Mouse (Mus musculus) left cerebral cortex, adult 6 months (tissue): ENCODE data around the gene Psg21. TPM values are rescaled to one million over a fixed set of nuclear protein-coding genes. Genes with fewer than 3 reads are reported as not detected.

Experiments used
- long read RNA-seq, 2 experiments: library from polyadenylated mRNA; unstranded; transcript quantifications; one replicate each; pipeline ENCODE4 v2.0.0; 2019 to 2020
- polyA plus RNA-seq: library from polyadenylated mRNA; unstranded; fragments of <200 nt; fragmentation: Nextera tagmentation; gene quantifications from 2 replicates; pipeline ENCODE4 v1.2.3, GENCODE M21; 2021

The Psg21 gene
- not detected in 2 replicates for polyA plus RNA-seq
- long read RNA-seq, experiment 1 = 0 reads
- long read RNA-seq, experiment 2 = 0 reads

GRCm38 (mm10) chr7:18656625-18657024 is at the start of gene Psg21:
Psg21 (minus strand) TSS chr7:18656725.

GRCm38 (mm10) chr7:18686085-18686484 is 29.6 kb upstream of the Psg21 start, which contains the start of gene Psg20:
Psg20 (minus strand) TSS chr7:18686185.

GRCm38 (mm10) chr7:18616401-18616800 is 40.1 kb downstream of the Psg21 start, which contains the start of gene Psg23:
Psg23 (minus strand) TSS chr7:18616501.

Other genes with a start within 250 kb of the Psg21 start
- not detected in 2 replicates for gene Psg28, start 224.7 kb downstream of the Psg21 start, polyA plus RNA-seq
- not detected in 2 replicates for gene Psg26, start 172.5 kb downstream of the Psg21 start, polyA plus RNA-seq
- not detected in 2 replicates for gene Psg25, start 124.5 kb downstream of the Psg21 start, polyA plus RNA-seq
- gene Psg27, start 89.4 kb downstream of the Psg21 start, polyA plus RNA-seq = not detected in 2 replicates
- gene Psg23, start 40.2 kb downstream of the Psg21 start, polyA plus RNA-seq = not detected in 2 replicates
- not detected in 2 replicates for gene Psg20, start 29.5 kb upstream of the Psg21 start, polyA plus RNA-seq
- not detected in 2 replicates for gene Psg22, start 61.4 kb upstream of the Psg21 start, polyA plus RNA-seq
- gene Psg19, start 141.8 kb upstream of the Psg21 start, polyA plus RNA-seq = not detected in 2 replicates
- not detected in 2 replicates for gene Psg17, start 164.9 kb upstream of the Psg21 start, polyA plus RNA-seq
- 0.63 and 0.66 TPM in 2 replicates for gene Mill2, start 183.2 kb upstream of the Psg21 start, polyA plus RNA-seq
- 7.8 and 8.4 TPM in 2 replicates for gene Pglyrp1, start 214.6 kb upstream of the Psg21 start, polyA plus RNA-seq